Mouse (Mus musculus): ENCODE measurements around the gene Car9. TPM values are rescaled to one million over a fixed set of nuclear protein-coding genes. Genes with fewer than 3 reads are reported as not detected.

Car9 gene
- total RNA-seq, 4 experiments from 2014 or later: 0.32 to 0.68 (median 0.56) TPM; not detected in 1

Other genes starting within 250 kb of the Car9 start
- 1 to 10 TPM in 2 of 4 experiments, under 1 TPM in 2; 0.61 to 1.3 (median 0.99) TPM for gene Atp8b5, start 239.8 kb upstream of the Car9 start, total RNA-seq (2022)
- 10 to 100 TPM; 38.8 to 46.9 (median 43.2) TPM for gene Rusc2, start 125.0 kb upstream of the Car9 start, total RNA-seq (2022)
- gene Fam166b, start 77.8 kb upstream of the Car9 start, total RNA-seq (2022): not detected
- gene Tesk1, start 65.0 kb upstream of the Car9 start, total RNA-seq (2022): 10 to 100 TPM; 55.1 to 64.9 (median 59.3) TPM
- gene Cd72, start 52.3 kb upstream of the Car9 start, total RNA-seq (2022): 1 to 10 TPM; 1.6 to 5.6 (median 4.9) TPM
- under 1 TPM in 1 of 4 experiments, not detected in 3; 0.48 TPM for gene Sit1, start 23.2 kb upstream of the Car9 start, total RNA-seq (2022)
- gene Ccdc107, start 14.1 kb upstream of the Car9 start, total RNA-seq (2022): 10 to 100 TPM; 60.5 to 81.9 (median 64.0) TPM
- gene Arhgef39, start 7.3 kb upstream of the Car9 start, total RNA-seq (2022): 1 to 10 TPM in 2 of 4 experiments, under 1 TPM in 2; 0.73 to 2.0 (median 1.2) TPM
- gene Tpm2, start 16.8 kb downstream of the Car9 start, total RNA-seq (2022): 10 to 100 TPM; 32.3 to 89.4 (median 52.6) TPM
- 100 to 1,000 TPM; 141 to 201 (median 150) TPM for gene Creb3, start 55.4 kb downstream of the Car9 start, total RNA-seq (2022)
- gene Tln1, start 55.7 kb downstream of the Car9 start, total RNA-seq (2022): 100 to 1,000 TPM; 249 to 319 (median 289) TPM
- gene Rgp1, start 71.7 kb downstream of the Car9 start, total RNA-seq (2022): 10 to 100 TPM; 41.0 to 66.1 (median 56.9) TPM
- gene Gba2, start 71.9 kb downstream of the Car9 start, total RNA-seq (2022): 10 to 100 TPM; 11.1 to 19.1 (median 15.7) TPM
- gene Msmp, start 77.5 kb downstream of the Car9 start, total RNA-seq (2022): 1 to 10 TPM; 2.0 to 2.7 (median 2.4) TPM
- gene Npr2, start 125.0 kb downstream of the Car9 start, total RNA-seq (2022): 10 to 100 TPM; 29.6 to 78.6 (median 54.0) TPM
- gene Spag8, start 146.6 kb downstream of the Car9 start, total RNA-seq (2022): 1 to 10 TPM in 3 of 4 experiments, under 1 TPM in 1; 0.58 to 2.3 (median 1.4) TPM
- 100 to 1,000 TPM in 1 of 4 experiments, 10 to 100 TPM in 3; 80.8 to 112 (median 97.8) TPM for gene Hint2, start 149.5 kb downstream of the Car9 start, total RNA-seq (2022)
- gene Tmem8b, start 162.0 kb downstream of the Car9 start, total RNA-seq (2022): 10 to 100 TPM in 2 of 4 experiments, 1 to 10 TPM in 2; 6.0 to 10.9 (median 8.3) TPM
- gene Fam221b, start 162.2 kb downstream of the Car9 start, total RNA-seq (2022): under 1 TPM; 0.14 to 0.67 (median 0.41) TPM
- gene Olfr70, start 193.8 kb downstream of the Car9 start, total RNA-seq (2022): not detected
- not detected for gene Olfr71, start 203.3 kb downstream of the Car9 start, total RNA-seq (2022)
- gene Hrct1, start 220.2 kb downstream of the Car9 start, total RNA-seq (2022): 1 to 10 TPM; 1.4 to 4.8 (median 2.6) TPM
- gene Spaar, start 223.1 kb downstream of the Car9 start, total RNA-seq (2022): 1 to 10 TPM; 1.6 to 2.3 (median 1.9) TPM